Mouse (Mus musculus): ENCODE results near the gene Stpg3. TPM values are rescaled to one million over a fixed set of nuclear protein-coding genes. Genes with fewer than 3 reads are reported as not detected.

Stpg3 gene
- polyA plus RNA-seq, 1 experiment = not detected

DNA sequence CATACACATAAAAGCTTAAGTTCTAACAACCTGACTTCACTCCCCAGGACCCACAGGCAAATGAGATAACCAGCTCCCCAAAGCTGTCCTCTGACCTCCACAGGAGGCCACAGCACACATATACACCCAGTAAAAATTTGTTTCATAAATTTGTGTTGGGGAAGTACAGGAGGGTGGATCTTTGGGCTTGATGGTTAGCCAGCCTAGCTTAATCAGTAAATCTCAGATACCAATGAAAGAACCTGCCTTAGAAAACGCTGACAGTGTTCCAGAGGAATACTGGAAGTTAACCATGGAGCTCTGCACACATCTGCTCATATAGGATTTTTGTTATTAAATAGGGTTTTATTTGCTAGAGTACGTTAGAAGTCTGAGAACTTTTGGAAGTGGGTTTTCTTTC is 3.2 kb upstream of the Stpg3 start:
- Histone ChIP-seq H3ac (ENCODE audit: control insufficient read depth, insufficient read length, low read depth) (no peak overlapping the region), H3K4me3 (ENCODE audit: insufficient read depth, poor library complexity, severe bottlenecking) (no peak overlapping the region), H3K79me3 (ENCODE audit: low read depth) (peaks cover 1% of the 10 kb centered on the region), H3K27me3 (ENCODE audit: control insufficient read depth, insufficient read depth, insufficient read length) (no peaks in the 10 kb centered on the region), H3K79me2 (ENCODE audit: control insufficient read depth, insufficient read depth) (peaks cover 1% of the 10 kb centered on the region), H3K36me3 (ENCODE audit: control insufficient read depth, insufficient read depth) (peaks cover 11% of the 10 kb centered on the region)
- TF ChIP-seq MYOD1 (IDR thresholded peaks at IDR 0.05; ENCODE audit: control insufficient read depth, insufficient read length, low read depth) = no peak
- no peak for TF ChIP-seq FOSL1 (IDR thresholded peaks at IDR 0.05; ENCODE audit: insufficient read depth, low read length, poor library complexity, severe bottlenecking)
- TF ChIP-seq USF1 (IDR thresholded peaks at IDR 0.05; ENCODE audit: low read depth) = no peak
- no peak for TF ChIP-seq MAX (IDR thresholded peaks at IDR 0.05)
- TF ChIP-seq CEBPB (IDR thresholded peaks at IDR 0.05; ENCODE audit: low read depth) = no peak
- TF ChIP-seq MYOG (IDR thresholded peaks at IDR 0.05; ENCODE audit: control insufficient read depth, extremely low read depth, insufficient read length) = no peak
- TF ChIP-seq CTCF (IDR thresholded peaks at IDR 0.05; ENCODE audit: control insufficient read depth, insufficient read depth, insufficient read length) = no peak

DNA sequence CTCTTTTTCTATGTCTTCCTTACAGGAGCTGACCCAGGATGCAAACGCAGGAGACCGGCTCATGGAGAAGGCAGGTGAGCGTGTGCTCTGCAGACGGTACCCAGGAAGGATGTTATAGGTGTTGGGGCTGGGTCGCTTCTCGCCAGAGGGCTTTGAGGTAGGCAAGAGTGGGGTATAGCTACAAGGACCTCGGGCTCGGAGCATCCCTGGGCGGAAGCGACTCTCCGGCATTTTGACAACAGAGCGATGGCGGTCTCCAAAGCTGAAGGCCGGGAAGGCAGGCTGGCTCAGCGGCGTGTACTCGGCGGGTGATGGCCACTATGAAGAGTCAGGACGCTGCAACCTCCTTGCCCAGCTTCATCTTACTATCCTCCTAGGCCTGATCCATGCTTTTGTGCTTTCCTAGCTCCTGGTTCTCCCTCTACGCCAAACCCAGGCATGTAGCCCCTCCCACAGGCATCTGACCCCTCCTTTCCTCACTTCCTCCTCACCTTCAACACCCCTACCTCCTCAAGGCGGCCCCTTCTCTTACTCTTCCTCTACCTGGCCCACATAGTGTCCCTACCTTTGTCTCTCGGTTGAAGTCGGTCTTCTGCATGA is 1.1 kb downstream of the Stpg3 start:
- TF ChIP-seq MAX (IDR thresholded peaks at IDR 0.05) = no peak
- no peak for TF ChIP-seq MYOG (IDR thresholded peaks at IDR 0.05; ENCODE audit: control insufficient read depth, extremely low read depth, insufficient read length)
- TF ChIP-seq CEBPB (IDR thresholded peaks at IDR 0.05; ENCODE audit: low read depth) = no peak
- TF ChIP-seq CTCF (IDR thresholded peaks at IDR 0.05; ENCODE audit: control insufficient read depth, insufficient read depth, insufficient read length) = no peak
- no peak for TF ChIP-seq MYOD1 (IDR thresholded peaks at IDR 0.05; ENCODE audit: control insufficient read depth, insufficient read length, low read depth)
- no peak for TF ChIP-seq USF1 (IDR thresholded peaks at IDR 0.05; ENCODE audit: low read depth)
- no peak for TF ChIP-seq FOSL1 (IDR thresholded peaks at IDR 0.05; ENCODE audit: insufficient read depth, low read length, poor library complexity, severe bottlenecking)
- Histone ChIP-seq H3K27me3 (ENCODE audit: control insufficient read depth, insufficient read depth, insufficient read length) (no peaks in the 10 kb centered on the region), H3K36me3 (ENCODE audit: control insufficient read depth, insufficient read depth) (peaks cover 10% of the 10 kb centered on the region), H3ac (ENCODE audit: control insufficient read depth, insufficient read length, low read depth) (no peak overlapping the region), H3K79me3 (ENCODE audit: low read depth) (peaks cover 22% of the 10 kb centered on the region), H3K79me2 (ENCODE audit: control insufficient read depth, insufficient read depth) (peaks cover 29% of the 10 kb centered on the region), H3K4me3 (ENCODE audit: insufficient read depth, poor library complexity, severe bottlenecking) (no peak overlapping the region)

DNA sequence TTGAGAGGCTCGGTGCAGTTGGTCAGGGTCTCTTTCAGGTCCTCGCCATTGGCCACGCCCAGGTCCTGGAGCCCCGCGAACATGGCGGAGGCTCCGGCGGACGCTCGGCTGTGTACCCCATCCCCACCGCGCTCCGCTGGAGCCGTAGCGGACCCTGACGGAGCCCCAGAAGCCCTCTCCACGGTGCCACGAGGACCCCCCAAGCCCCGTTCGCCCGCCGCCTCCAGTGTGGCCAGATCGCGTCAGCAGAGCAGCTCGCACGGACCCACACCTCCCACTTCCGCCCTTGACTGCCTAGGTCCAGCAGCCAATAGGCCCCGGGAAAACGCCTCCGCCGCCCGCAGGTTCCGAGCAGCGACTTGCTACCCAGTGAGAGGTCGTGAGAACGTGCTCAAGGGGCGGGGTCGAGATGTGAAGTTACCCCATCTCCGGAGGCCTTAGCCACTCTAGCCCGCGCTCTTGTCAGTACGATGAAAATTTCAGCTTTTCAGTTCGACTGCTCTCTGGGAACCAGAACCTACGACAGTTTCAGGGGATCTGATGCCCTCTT is 3.2 kb downstream of the Stpg3 start, which contains the start of gene Nelfb:
TSS of gene Nelfb (minus strand) at position 369 of the 550 bp plus-strand sequence.
- peaks cover 35% of the 10 kb centered on the region for H3K79me3 ChIP-seq (ENCODE audit: low read depth)
- peaks cover 50% of the 10 kb centered on the region for H3K79me2 ChIP-seq (ENCODE audit: control insufficient read depth, insufficient read depth)
- TF ChIP-seq MYOG (IDR thresholded peaks at IDR 0.05; ENCODE audit: control insufficient read depth, extremely low read depth, insufficient read length) = no peak
- peak; percentile 63 for TF ChIP-seq MAX (IDR thresholded peaks at IDR 0.05)
- peaks cover 22% of the 10 kb centered on the region for H3K36me3 ChIP-seq (ENCODE audit: control insufficient read depth, insufficient read depth)
- peak within 1 kb of the TSS; percentile 93 for H3K4me3 ChIP-seq (ENCODE audit: insufficient read depth, poor library complexity, severe bottlenecking)
- peak within 1 kb of the TSS; percentile 59 for H3ac ChIP-seq (ENCODE audit: control insufficient read depth, insufficient read length, low read depth)
- no peaks in the 10 kb centered on the region for H3K27me3 ChIP-seq (ENCODE audit: control insufficient read depth, insufficient read depth, insufficient read length)

DNA sequence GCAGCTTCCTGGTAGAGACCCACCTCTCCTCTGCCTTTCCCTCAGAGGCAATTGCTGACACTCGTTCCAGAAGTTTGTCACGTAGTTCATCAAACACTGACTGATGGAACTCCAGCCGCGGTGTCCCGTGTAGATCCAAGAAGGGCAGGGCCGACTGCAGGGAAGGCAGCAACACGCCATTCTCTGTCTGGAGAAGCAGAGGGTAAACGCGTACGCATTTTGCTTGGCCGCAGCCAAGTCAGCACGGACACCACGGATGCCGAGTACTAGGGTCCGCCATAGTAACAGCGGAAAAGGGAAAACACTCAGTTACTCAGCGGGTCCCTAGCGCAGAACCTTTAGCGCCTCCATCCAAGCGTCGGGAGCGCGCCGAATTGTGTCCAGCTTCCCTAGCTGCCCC is 3.8 kb downstream of the Stpg3 start:
- peaks cover 35% of the 10 kb centered on the region for H3K79me3 ChIP-seq (ENCODE audit: low read depth)
- H3ac ChIP-seq (ENCODE audit: control insufficient read depth, insufficient read length, low read depth) = peak overlapping the region; percentile 59
- no peak for TF ChIP-seq MYOG (IDR thresholded peaks at IDR 0.05; ENCODE audit: control insufficient read depth, extremely low read depth, insufficient read length)
- TF ChIP-seq FOSL1 (IDR thresholded peaks at IDR 0.05; ENCODE audit: insufficient read depth, low read length, poor library complexity, severe bottlenecking) = no peak
- TF ChIP-seq USF1 (IDR thresholded peaks at IDR 0.05; ENCODE audit: low read depth) = no peak
- no peak for TF ChIP-seq CEBPB (IDR thresholded peaks at IDR 0.05; ENCODE audit: low read depth)
- TF ChIP-seq CTCF (IDR thresholded peaks at IDR 0.05; ENCODE audit: control insufficient read depth, insufficient read depth, insufficient read length) = no peak
- TF ChIP-seq MAX (IDR thresholded peaks at IDR 0.05) = no peak
- no peaks in the 10 kb centered on the region for H3K27me3 ChIP-seq (ENCODE audit: control insufficient read depth, insufficient read depth, insufficient read length)
- H3K36me3 ChIP-seq (ENCODE audit: control insufficient read depth, insufficient read depth) = peaks cover 26% of the 10 kb centered on the region
- H3K79me2 ChIP-seq (ENCODE audit: control insufficient read depth, insufficient read depth) = peaks cover 55% of the 10 kb centered on the region
- H3K4me3 ChIP-seq (ENCODE audit: insufficient read depth, poor library complexity, severe bottlenecking) = peak overlapping the region; percentile 93

DNA sequence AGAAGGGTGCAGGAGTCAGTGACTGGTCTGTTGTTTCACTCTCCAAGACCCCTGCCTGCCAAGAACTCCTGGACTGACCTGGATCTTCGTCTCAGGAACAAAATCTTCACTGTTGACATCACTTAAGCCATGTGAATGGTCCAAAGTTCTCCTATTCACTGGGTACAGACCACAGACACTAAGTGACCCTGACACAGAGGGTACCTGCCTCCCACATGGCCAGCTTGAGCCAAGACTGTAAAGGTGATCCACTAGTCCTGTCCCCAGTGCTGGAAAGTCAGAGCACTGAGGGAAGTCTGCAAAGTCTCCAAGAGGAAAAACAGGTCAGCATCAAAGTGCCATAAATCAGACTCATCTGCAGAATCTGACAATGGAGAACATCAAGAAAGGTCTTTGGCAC is 6.8 kb downstream of the Stpg3 start:
- Histone ChIP-seq H3K79me2 (ENCODE audit: control insufficient read depth, insufficient read depth) (peaks cover 62% of the 10 kb centered on the region), H3K36me3 (ENCODE audit: control insufficient read depth, insufficient read depth) (peaks cover 57% of the 10 kb centered on the region), H3K27me3 (ENCODE audit: control insufficient read depth, insufficient read depth, insufficient read length) (no peaks in the 10 kb centered on the region), H3ac (ENCODE audit: control insufficient read depth, insufficient read length, low read depth) (no peak overlapping the region), H3K4me3 (ENCODE audit: insufficient read depth, poor library complexity, severe bottlenecking) (no peak overlapping the region), H3K79me3 (ENCODE audit: low read depth) (peaks cover 35% of the 10 kb centered on the region)
- TF ChIP-seq CEBPB (IDR thresholded peaks at IDR 0.05; ENCODE audit: low read depth) (no peak), MYOG (IDR thresholded peaks at IDR 0.05; ENCODE audit: control insufficient read depth, extremely low read depth, insufficient read length) (no peak), MYOD1 (IDR thresholded peaks at IDR 0.05; ENCODE audit: control insufficient read depth, insufficient read length, low read depth) (no peak), CTCF (IDR thresholded peaks at IDR 0.05; ENCODE audit: control insufficient read depth, insufficient read depth, insufficient read length) (no peak), MAX (IDR thresholded peaks at IDR 0.05) (no peak), FOSL1 (IDR thresholded peaks at IDR 0.05; ENCODE audit: insufficient read depth, low read length, poor library complexity, severe bottlenecking) (no peak), USF1 (IDR thresholded peaks at IDR 0.05; ENCODE audit: low read depth) (no peak)

All from C2C12 (cell line).